Mouse (Mus musculus): Measurements from ENCODE around the gene Gm438. TPM values are rescaled to one million over a fixed set of nuclear protein-coding genes. Genes with fewer than 3 reads are reported as not detected.

The Gm438 gene
- polyA plus RNA-seq, 1 experiment from 2014 or later = not detected

Other genes starting within 250 kb of the Gm438 start
- gene Gm13124, start 221.4 kb downstream of the Gm438 start, polyA plus RNA-seq (2014; fragmentation: Nextera tagmentation; extraction: Ambion mirVana) = not detected in 2 replicates
- not detected in 2 replicates for gene Aadacl4, start 172.9 kb downstream of the Gm438 start, polyA plus RNA-seq (2014; fragmentation: Nextera tagmentation; extraction: Ambion mirVana)
- gene Gm436, start 100.2 kb downstream of the Gm438 start, polyA plus RNA-seq (2014; fragmentation: Nextera tagmentation; extraction: Ambion mirVana) = not detected in 2 replicates
- gene Gm13178, start 65.2 kb downstream of the Gm438 start, polyA plus RNA-seq (2014; fragmentation: Nextera tagmentation; extraction: Ambion mirVana) = not detected in 2 replicates
- gene Dhrs3, start 106.2 kb upstream of the Gm438 start, polyA plus RNA-seq (2014; fragmentation: Nextera tagmentation; extraction: Ambion mirVana) = 128 and 143 TPM in 2 replicates

Measured in stomach, embryonic 14.5 days (tissue).